Mouse (Mus musculus): Measurements from ENCODE around the gene Nup62. TPM values are rescaled to one million over a fixed set of nuclear protein-coding genes. Genes with fewer than 3 reads are reported as not detected.

Gene Nup62
- total RNA-seq, 1 experiment from 2014 or later, result 40.6 TPM

DNA sequence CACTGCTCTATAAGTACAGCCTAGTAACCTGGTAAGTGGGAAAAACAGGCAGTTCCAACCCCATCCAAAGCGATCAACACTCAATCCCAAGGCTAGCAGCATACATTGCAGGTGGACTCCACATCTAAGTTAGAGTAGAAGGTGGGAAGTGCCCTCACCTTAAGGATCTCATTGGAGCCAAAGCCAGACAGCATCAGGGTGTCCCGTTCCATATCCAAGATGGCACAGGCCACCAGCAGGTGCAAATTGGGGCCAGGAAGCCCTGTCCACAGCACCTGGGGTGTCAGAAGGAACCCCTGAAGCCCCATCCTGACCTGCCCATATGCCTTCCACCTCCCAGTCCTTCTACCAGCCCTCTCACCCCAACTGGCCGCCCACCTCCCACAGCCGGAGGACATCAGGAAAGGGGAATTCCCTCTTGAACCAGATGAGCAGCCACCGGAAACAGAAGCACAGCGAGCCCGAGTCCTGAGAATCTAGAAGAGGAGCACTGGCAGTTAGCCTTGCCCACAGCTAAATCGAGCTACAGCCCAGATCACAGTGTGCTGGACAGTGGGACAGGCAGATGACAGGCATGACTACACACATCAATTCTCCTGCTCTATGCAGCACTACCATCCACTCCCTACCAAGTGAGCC, 26.1 kb downstream of the Nup62 start:
- ATAC-seq (ENCODE audit: extremely low read depth, insufficient number of reproducible peaks, low FRiP score, poor library complexity, severe bottlenecking), result no peak

DNA sequence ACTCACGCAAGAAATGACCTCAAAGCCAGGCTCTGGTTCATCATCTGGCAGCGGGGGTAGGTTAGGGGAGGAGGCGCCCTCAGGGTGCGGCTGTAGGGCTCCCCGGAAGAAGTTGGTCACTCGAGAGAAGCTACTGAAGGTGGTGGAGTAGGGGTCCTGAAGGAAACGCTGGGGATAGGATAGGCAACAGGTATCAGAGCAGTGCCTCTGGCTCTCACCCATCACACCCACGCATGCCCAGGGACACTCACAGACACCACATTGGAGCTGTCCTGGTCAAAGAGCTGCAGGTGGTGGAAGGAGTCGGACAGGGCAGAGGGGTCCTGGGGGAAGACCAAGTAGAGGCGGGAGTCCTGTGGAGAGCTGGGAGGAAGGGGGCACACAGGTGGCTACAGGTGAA, 29.1 kb downstream of the Nup62 start:
- no peak for ATAC-seq (ENCODE audit: extremely low read depth, insufficient number of reproducible peaks, low FRiP score, poor library complexity, severe bottlenecking)

DNA sequence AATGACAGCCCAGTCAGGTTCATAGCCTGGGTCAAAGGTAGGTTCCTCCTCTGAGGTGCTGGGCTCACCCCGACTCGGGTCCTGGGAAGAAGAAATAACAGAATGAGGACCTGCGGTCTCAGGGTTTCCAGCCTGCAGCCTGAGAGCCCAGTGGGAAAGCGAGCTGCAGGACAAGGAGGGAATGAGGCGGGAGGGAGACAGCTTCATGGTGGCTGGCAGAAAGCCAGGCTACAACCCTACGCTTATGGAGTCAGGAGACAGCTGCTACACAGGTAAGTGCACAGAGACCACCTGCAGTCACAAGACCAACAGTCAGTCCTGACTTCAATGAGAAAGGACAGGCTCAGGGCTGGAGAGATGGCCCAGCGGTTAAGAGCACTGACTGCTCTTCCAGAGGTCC, 30.9 kb downstream of the Nup62 start:
- no peak for ATAC-seq (ENCODE audit: extremely low read depth, insufficient number of reproducible peaks, low FRiP score, poor library complexity, severe bottlenecking)

DNA sequence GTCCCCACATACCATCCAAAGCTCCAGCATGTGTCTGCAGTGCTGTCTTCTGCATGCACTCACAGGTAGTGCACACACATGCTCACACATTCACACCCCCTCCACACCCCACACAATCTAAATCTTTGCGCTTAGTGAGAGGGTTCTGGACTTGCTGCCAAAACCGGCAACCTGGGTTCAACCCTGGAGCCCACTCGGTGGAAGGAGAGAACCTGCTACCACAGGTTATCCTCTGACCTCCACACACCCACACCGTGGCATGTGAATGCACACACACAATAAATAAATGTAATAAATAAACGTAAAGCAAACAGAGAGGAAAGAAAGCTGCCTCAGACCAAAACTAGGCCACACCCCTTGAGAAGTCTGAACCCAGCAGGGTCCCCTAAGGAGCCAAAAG, 31.9 kb downstream of the Nup62 start:
- no peak for ATAC-seq (ENCODE audit: extremely low read depth, insufficient number of reproducible peaks, low FRiP score, poor library complexity, severe bottlenecking)

DNA sequence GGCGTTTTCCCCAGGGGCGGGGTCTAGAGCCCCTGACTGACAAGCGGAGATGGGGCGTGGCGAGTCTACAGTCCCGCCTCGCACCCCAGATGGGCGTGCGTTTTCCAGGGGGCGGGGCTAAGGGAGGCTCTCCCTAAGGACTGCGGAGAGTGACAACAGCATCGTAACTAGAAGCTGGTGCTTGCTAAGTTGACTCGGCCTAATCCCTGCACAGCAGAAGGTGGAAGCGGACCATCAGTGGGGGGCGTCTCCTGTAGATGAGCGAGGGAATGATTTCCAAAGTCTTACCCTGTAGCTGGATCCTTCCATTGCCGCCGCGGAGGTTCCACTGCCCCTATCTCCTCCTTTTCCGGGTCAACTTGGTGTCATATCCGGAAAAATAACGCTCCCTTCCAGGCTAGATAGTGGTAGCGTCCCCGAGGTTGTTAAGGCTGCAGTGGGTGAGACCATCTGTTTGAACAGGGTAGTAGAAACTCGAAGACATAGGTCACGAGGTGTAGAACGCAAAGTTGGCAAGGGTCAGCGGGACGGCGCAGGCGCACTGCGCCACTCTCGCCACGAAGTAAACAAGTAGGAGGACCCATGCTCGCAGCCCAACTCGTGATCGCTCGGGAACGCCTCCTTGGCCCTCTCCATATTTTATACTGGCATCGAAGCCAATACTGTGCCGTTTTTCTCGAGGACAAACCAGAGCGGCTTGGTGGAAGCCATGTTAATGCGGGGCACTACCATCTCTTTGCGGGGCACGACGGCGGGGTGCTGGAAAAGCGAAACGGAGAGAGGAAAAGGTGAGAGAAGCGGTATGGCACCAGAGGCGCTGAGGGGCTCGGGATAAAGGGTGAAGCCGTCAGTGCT, 32.9 kb downstream of the Nup62 start, which contains the start of the genes Akt1s1 and Tbc1d17:
Gene Akt1s1 (plus strand): TSS at position 431 of the 855 bp plus-strand sequence.
Gene Tbc1d17 (minus strand): TSS at position 519 of the 855 bp plus-strand sequence.
- ATAC-seq (ENCODE audit: extremely low read depth, insufficient number of reproducible peaks, low FRiP score, poor library complexity, severe bottlenecking), result peak; percentile 70

DNA sequence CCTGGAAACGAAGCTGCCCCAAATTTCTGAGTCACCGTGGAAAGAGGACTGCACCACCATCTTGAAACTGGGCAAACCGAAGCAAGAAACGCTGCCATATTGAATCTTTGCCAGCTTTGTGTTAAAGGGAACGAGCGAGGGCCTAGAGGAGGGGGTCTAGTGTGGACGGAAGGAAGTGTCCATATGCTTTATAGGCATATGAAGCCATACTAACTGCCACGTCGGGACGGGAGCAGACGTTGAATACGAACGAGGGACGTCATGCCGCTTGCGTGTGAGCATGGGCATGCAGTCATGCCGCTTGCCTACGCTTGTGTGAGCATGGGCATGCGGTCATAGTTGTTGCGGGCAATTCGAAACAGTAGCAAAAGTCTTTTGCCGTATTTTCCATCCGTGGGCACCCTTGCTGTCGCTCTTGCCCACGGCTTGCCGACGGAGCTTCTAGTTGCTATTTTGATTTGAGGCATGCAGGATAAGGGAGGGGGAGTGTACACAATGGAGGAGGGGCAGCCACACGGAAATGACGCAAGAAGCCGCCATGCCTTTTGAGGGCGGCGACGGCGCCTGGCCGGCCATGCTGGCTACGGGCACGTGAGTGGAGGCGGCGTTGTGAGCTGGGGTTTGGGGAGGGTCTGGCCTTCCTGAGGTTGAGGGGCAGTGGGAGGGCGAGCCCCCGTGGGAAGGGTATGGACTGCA, 33.7 kb downstream of the Nup62 start:
- ATAC-seq (ENCODE audit: extremely low read depth, insufficient number of reproducible peaks, low FRiP score, poor library complexity, severe bottlenecking), result peak; percentile 39

DNA sequence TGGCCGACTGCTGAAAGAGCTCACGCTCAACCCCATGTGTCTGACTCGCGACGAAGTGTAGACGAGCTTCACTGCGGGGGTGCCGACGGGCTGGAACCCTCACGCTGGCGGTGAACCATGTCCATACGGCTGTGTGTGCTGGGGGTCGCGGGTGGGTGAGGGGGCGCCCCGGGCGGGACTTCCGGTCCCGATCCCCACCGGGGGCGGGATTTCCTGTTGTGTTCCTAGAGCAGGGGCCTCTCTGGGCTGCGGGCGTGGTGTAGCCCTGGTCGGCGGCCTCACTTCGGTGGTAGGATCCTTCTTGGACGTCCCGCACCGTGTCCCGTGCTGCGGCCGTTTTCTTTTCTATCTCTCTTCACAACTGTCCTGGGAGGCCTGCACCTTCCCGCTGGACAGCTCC, 34.3 kb downstream of the Nup62 start:
- ATAC-seq (ENCODE audit: extremely low read depth, insufficient number of reproducible peaks, low FRiP score, poor library complexity, severe bottlenecking), result no peak

DNA sequence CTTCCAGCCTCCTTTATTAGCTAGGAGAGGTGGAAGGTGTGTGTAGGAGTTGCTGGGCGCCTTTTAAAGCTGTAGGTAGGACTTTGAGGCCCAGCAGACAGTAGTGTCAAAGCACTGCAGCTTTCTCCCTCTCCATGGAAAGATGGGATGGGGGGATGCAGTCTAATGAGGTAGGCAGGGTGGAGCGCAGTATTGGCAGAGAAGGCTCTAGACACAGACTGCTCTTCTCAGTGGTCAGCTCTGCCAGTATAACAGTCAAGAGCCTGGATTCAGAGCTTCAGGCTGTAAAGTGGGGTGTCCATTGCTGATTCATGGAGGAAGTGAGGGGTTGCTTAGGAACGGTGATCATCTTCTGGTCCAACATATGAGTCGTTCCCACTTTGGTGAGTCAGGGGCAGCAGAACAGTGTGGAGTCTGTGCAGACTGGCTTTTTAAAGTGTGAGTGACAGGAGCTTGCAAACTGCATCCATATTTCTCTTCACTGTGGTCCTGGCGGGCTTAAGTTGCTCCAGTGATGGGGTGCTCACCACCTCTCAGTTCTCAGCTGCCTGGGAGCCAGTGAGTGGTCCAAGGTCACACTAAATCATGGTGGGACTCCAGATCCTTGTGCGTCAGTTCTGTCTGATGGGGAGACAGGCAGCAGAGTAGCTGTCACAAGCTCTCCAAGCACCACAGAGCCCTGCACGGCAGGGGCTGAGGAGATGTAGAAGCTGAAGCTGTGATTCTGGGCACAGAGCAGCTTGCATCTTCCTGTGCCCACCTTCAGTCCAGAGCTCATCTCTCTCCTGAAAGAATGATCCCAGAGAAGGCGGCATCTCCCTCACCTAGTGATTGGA, 35.1 kb downstream of the Nup62 start:
- ATAC-seq (ENCODE audit: extremely low read depth, insufficient number of reproducible peaks, low FRiP score, poor library complexity, severe bottlenecking), result no peak

DNA sequence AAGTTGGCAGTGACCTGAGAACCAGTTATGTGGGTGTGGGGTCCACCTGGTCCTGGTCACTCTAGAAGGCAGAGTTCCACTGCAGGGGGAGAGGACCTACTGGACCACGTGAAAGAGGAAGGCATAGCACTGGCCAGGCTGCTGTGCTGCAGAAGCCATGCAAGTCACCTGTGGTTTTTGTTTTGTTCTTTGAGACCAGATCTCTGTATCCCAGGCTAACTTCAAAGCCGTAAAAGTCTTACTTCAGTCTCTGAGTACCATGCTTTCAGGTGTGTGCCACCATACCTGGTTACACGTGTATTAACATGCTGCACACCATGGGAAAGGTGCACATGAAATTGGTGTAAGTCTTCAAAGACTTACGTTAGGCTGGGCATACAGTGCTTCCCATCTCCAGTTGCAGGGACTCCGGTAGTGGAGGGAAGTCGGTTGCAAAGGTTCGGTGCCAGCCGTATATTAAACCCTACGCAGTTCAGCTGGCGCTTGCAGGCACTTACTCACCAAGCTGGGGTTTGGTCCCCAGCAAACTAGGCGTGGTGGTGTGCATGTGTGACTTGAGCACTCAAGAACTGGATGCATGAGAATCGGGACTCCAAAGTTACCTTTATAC, 35.8 kb downstream of the Nup62 start:
- no peak for ATAC-seq (ENCODE audit: extremely low read depth, insufficient number of reproducible peaks, low FRiP score, poor library complexity, severe bottlenecking)

DNA sequence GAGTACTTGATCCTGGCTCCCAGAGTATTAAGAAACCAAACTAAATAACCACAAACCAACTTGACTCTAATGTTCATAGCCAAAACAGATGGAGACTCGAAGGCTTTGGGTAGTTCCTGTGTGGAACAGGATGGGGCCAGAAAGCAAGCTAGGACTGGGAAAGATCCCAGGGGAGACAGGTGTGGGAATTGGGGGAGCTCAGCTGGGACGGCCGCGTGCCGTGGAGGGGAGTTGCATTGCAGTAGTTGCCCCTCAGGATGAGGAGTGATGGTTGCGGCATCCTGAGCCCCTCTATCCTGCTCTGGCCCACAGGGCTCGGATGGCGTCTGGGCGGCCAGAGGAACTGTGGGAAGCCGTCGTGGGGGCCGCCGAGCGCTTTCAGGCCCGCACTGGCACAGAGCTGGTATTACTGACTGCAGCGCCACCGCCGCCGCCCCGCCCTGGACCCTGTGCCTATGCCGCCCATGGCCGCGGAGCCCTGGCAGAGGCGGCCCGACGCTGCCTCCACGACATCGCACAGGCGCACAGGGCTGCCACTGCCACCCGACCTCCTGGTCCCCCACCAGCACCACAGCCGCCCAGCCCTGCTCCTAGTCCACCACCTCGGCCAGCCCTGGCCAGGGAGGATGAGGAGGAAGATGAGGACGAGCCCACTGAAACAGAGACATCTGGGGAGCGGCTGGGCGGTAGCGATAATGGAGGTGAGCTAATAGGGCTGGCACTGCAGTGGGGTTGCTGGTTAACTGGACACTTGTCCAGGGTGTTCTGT, 36.6 kb downstream of the Nup62 start:
- no peak for ATAC-seq (ENCODE audit: extremely low read depth, insufficient number of reproducible peaks, low FRiP score, poor library complexity, severe bottlenecking)

DNA sequence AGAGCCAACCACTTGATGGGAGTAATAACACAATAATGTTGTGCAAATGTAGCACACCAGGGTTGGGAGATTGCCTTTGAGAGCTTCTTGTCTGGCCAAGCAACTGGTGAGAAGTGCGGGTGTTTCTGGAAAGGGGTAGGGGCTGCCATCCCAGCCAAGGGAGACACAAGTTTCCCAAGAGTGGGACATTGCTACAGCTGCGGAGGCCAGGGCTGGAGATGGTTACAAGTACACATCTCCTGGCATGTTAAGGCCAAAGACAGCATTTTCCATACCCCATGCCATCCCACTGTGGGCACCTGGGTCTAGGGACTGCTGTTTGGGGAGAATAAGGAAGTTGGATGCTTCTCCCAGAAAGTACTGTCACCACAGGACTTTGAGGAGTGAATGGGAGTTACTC, 37.2 kb downstream of the Nup62 start:
- no peak for ATAC-seq (ENCODE audit: extremely low read depth, insufficient number of reproducible peaks, low FRiP score, poor library complexity, severe bottlenecking)

DNA sequence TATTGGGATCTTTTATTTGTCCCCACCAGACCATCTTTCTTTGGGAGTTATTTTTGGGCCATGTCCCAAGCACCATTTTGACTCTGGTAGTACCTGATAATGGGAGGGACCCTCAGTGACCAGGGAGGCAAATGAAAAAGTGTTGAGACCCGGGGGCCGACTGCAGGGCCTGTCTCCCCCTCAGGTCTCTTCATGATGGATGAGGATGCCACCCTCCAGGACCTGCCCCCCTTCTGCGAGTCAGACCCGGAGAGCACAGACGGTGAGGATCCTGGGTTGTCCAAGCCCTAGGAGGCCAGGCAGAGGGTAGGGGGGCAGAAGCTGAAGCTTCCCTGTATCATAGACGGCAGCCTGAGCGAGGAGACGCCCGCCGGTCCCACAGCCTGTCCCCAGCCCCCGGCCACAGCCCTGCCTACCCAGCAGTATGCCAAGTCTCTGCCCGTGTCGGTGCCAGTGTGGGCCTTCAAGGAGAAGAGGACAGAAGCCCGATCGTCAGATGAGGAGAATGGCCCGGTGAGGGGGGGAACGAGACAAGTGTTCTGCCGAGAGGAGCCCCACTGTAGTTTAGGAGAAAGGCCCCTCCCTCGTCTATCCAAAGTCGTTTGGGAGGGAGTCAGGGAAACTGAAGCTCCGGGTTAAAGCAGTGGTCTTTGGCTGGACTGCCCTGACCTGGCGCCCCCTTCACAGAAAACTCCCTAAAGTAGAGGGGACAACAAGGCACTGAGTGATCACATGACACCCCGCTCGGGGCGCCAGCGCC, 37.9 kb downstream of the Nup62 start:
- ATAC-seq (ENCODE audit: extremely low read depth, insufficient number of reproducible peaks, low FRiP score, poor library complexity, severe bottlenecking), result no peak

DNA sequence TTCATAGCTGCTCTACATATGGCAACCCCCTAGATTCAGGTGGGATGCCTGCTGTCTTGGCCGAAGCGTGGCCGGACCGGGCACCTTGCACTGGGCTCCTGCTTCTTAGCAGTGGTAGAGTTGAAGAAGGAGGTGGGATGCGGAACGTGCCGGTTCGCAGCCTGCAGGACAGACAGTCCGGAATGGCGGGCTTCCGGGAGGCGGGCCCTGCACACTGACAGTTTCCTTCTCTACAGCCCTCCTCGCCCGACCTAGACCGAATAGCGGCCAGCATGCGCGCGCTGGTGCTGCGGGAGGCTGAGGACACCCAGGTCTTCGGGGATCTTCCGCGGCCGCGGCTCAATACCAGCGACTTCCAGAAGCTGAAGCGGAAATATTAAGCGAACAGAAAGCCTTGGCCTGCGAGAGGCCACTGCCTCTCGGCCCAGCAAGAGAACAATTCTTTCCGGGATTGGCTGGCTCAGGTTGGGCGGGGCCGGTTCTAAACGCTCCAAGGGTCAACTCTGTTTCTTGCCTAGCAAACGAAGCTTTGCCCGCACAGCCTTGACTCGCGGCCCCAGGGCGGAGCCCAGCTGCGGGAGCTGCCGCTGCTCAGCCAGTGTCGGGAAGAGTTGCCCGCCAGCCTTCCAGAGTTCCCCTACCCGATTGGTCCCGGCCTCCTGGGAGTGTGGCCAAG, 38.6 kb downstream of the Nup62 start:
- ATAC-seq (ENCODE audit: extremely low read depth, insufficient number of reproducible peaks, low FRiP score, poor library complexity, severe bottlenecking), result peak; percentile 22

DNA sequence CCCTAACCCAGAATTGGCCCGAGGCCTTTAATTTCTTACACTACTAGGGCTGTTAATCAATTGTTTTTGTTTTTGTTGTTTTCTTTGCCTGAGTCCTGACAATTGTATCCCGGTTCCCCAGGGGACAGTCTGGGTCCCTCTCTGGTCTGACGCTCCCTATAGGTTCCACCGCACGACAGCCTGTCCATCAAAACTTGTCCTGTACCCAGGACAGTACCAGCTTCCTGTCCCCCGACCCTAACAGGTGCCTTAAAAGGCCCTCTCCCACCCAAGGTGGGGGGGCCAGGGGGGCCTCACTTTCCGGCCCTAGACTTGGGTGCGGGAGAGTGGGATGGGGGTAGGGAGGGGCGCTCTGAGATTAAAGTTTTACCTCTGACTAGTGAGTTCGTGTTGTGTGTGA, 39.1 kb downstream of the Nup62 start:
- no peak for ATAC-seq (ENCODE audit: extremely low read depth, insufficient number of reproducible peaks, low FRiP score, poor library complexity, severe bottlenecking)

DNA sequence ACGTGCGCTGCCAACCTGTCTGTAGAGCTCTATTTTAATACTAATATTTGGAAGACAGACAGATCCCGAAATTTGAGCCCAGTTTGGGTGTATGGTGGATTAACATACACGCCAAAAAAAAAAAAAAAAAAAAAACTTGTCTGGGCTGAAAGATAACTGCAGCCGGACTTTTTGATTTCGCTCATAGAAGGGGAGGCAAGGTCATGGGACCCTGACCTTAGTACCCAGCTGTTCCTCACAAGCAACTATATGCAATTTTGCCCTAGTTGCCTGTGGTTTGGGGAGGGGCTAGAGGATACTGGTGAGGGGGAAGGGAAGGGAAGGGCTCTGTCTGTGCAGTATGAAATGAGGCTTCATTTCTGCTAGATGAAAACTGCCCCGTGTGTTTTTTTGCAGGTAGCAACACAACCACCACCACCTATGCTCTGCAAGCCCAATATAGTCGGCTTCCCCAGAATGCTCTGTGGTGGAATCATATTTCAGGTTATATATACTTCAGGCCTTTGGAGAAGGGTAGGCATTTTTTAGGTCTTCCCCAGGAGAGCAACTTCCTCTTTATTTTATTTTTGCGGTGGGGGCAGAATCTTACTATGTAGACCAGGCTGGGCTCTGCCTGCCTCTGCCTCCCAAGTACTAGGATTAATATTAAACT, 40.5 kb downstream of the Nup62 start:
- ATAC-seq (ENCODE audit: extremely low read depth, insufficient number of reproducible peaks, low FRiP score, poor library complexity, severe bottlenecking), result no peak

DNA sequence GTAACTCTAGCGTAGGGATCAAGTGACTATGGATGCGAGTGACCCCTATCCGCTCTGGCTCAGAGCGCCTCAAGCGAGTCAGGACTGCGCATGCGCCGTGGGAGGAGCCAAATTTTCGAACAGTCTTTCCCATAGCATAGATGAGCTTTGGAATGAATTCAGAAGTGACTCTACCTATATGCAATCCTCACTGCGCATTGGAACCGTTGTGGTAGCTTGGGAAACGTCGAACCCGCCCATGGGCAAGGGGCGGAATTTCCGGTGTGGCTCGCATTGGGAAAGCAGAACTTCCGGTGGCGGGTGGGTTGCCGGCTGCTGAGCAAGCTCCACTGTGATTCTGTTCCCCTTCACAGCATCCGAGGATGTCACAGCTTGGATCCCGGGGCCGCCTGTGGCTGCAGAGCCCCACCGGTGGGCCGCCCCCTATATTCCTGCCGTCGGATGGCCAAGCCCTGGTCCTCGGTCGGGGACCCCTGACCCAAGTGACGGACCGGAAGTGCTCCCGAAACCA, 41.2 kb downstream of the Nup62 start, which contains the start of gene Pnkp:
Gene Pnkp (plus strand): TSS at position 98 of the 511 bp plus-strand sequence.
- ATAC-seq (ENCODE audit: extremely low read depth, insufficient number of reproducible peaks, low FRiP score, poor library complexity, severe bottlenecking), result peak; percentile 57
